Mouse (Mus musculus) stomach, postnatal 0 days (tissue): ENCODE measurements around the gene Nat9. TPM values are rescaled to one million over a fixed set of nuclear protein-coding genes. Genes with fewer than 3 reads are reported as not detected.

Experiments
- ATAC-seq: fragments of 200-750 bp; cut with Nextera tagmentation; 2 replicates; pipeline ENCODE4 v1.8.0; 2017; ENCODE audit not compliant: low FRiP score, low TSS enrichment
- DNase-seq: peaks from one replicate; pipeline ENCODE4 v3.0.0-alpha.2; 2016; ENCODE audit warnings: low spot score
- H3K27ac ChIP-seq: fragments of 300-500 bp; sonication (generic); replicated peaks from 2 replicates; pipeline ENCODE4 v1.5.1; 2014; ENCODE audit warnings: mild to moderate bottlenecking, control low read depth
- H3K27me3 ChIP-seq: fragments of 300-500 bp; sonication (generic); 2 replicates; pipeline ENCODE4 v1.6.1; 2014; ENCODE audit warnings: low read length; ENCODE audit not compliant: control insufficient read depth, insufficient read depth
- H3K36me3 ChIP-seq: fragments of 300-500 bp; sonication (generic); 2 replicates; pipeline ENCODE4 v1.6.1; 2014; ENCODE audit warnings: low read length, mixed read lengths; ENCODE audit not compliant: control insufficient read depth, insufficient read depth
- H3K4me1 ChIP-seq: fragments of 300-500 bp; sonication (generic); replicated peaks from 2 replicates; pipeline ENCODE4 v1.6.1; 2014; ENCODE audit warnings: antibody characterized with exemption; ENCODE audit not compliant: control insufficient read depth, insufficient read depth
- H3K4me2 ChIP-seq: fragments of 300-500 bp; sonication (generic); replicated peaks from 2 replicates; pipeline ENCODE4 v1.6.1; 2014; ENCODE audit warnings: low read depth, mild to moderate bottlenecking, control low read depth, moderate library complexity
- H3K4me3 ChIP-seq: fragments of 300-500 bp; sonication (generic); 2 replicates; pipeline ENCODE4 v1.5.1; 2014; ENCODE audit warnings: low read depth, low read length, control low read depth
- H3K9ac ChIP-seq: fragments of 300-500 bp; sonication (generic); 2 replicates; pipeline ENCODE4 v1.6.1; 2014; ENCODE audit warnings: mild to moderate bottlenecking, low read length, control low read depth, mixed read lengths
- H3K9me3 ChIP-seq: fragments of 300-500 bp; sonication (generic); 2 replicates; pipeline ENCODE4 v1.6.1; 2016; ENCODE audit warnings: low read length; ENCODE audit not compliant: control insufficient read depth
- CTCF ChIP-seq: IDR thresholded peaks from 2 replicates; pipeline ENCODE4 v1.5.1; 2016; ENCODE audit warnings: antibody characterized with exemption, low read depth, mild to moderate bottlenecking, moderate library complexity
- EP300 ChIP-seq: optimal IDR thresholded peaks from 2 replicates; pipeline ENCODE3; 2016; ENCODE audit warnings: antibody characterized with exemption
- WGBS: fragments of 180-500 bp; shearing (Covaris S2); extraction: QIAGEN DNeasy Blood & Tissue Kit; methylation state at CpG from one replicate; pipeline ENCODE4 v1.1.7; 2014; 5-methylcytosine and 5-hydroxymethylcytosine counted together
- polyA plus RNA-seq: library from polyadenylated mRNA; unstranded; fragments of >200 nt; fragmentation: Nextera tagmentation; extraction: Ambion mirVana; gene quantifications from 2 replicates; pipeline ENCODE4 v1.2.1, GENCODE M21; 2015

Gene Nat9
- polyA plus RNA-seq, 1 experiment from 2014 or later: 18.1 TPM

- no peak overlapping the region for H3K27ac ChIP-seq
- H3K9me3 ChIP-seq: no peaks in the 10 kb centered on the region
- H3K4me1 ChIP-seq: peaks cover 3% of the 10 kb centered on the region; the same call in 1 of the 2 replicates
- H3K4me3 ChIP-seq: no peak overlapping the region
- ATAC-seq (no peak), DNase-seq (no peak)
- 65% methylated on average over 14 of the region's 14 CpGs for WGBS
- no peaks in the 10 kb centered on the region for H3K27me3 ChIP-seq
- no peak for TF ChIP-seq EP300
- TF ChIP-seq CTCF: no peak
- no peak overlapping the region for H3K9ac ChIP-seq
- no peak overlapping the region for H3K4me2 ChIP-seq
- H3K36me3 ChIP-seq: no peaks in the 10 kb centered on the region
Observed at GRCm38 (mm10) chr11:115226811-115227491, 39.3 kb upstream of the Nat9 start.

GRCm38 (mm10) chr11:115225301-115225700, 37.6 kb upstream of the Nat9 start:
- Histone ChIP-seq H3K4me3 (no peak overlapping the region), H3K36me3 (no peaks in the 10 kb centered on the region), H3K27ac (no peak overlapping the region), H3K9me3 (no peaks in the 10 kb centered on the region), H3K27me3 (no peaks in the 10 kb centered on the region), H3K4me1 (peaks cover 3% of the 10 kb centered on the region; the same call in 1 of the 2 replicates), H3K4me2 (no peak overlapping the region), H3K9ac (no peak overlapping the region)
- TF ChIP-seq EP300: no peak
- no peak for TF ChIP-seq CTCF
- no peak for ATAC-seq
- DNase-seq: no peak
- WGBS: 89% methylated on average over 6 of the region's 6 CpGs

GRCm38 (mm10) chr11:115224889-115225288, 37.2 kb upstream of the Nat9 start:
- ATAC-seq (peak; percentile 32; the same call in 1 of the 2 replicates), DNase-seq (peak; percentile 53)
- H3K27me3 ChIP-seq: no peaks in the 10 kb centered on the region
- TF ChIP-seq EP300 (no peak), CTCF (peak; percentile 72)
- H3K4me2 ChIP-seq: no peak overlapping the region
- no peak overlapping the region for H3K9ac ChIP-seq
- H3K36me3 ChIP-seq: no peaks in the 10 kb centered on the region
- H3K4me1 ChIP-seq: peaks cover 3% of the 10 kb centered on the region; the same call in 1 of the 2 replicates
- no peaks in the 10 kb centered on the region for H3K9me3 ChIP-seq
- no peak overlapping the region for H3K27ac ChIP-seq
- no peak overlapping the region for H3K4me3 ChIP-seq
- WGBS: 49% methylated on average over 8 of the region's 8 CpGs

- Histone ChIP-seq H3K36me3 (no peaks in the 10 kb centered on the region), H3K9me3 (no peaks in the 10 kb centered on the region), H3K4me1 (peaks cover 3% of the 10 kb centered on the region; the same call in 1 of the 2 replicates), H3K4me2 (no peak overlapping the region), H3K4me3 (no peak overlapping the region), H3K9ac (no peak overlapping the region), H3K27me3 (no peaks in the 10 kb centered on the region), H3K27ac (no peak overlapping the region)
- 73% methylated on average over 6 of the region's 6 CpGs for WGBS
- DNase-seq (no peak), ATAC-seq (no peak)
- no peak for TF ChIP-seq CTCF
- TF ChIP-seq EP300: no peak
Observed at GRCm38 (mm10) chr11:115223877-115224276, 36.2 kb upstream of the Nat9 start.

- Histone ChIP-seq H3K4me1 (peaks cover 3% of the 10 kb centered on the region; the same call in 1 of the 2 replicates), H3K27me3 (no peaks in the 10 kb centered on the region)
Observed at GRCm38 (mm10) chr11:115223451-115223850, 35.8 kb upstream of the Nat9 start.

GRCm38 (mm10) chr11:115222570-115222969, 34.9 kb upstream of the Nat9 start:
- Histone ChIP-seq H3K36me3 (no peaks in the 10 kb centered on the region), H3K4me1 (peaks cover 3% of the 10 kb centered on the region; the same call in 1 of the 2 replicates), H3K4me2 (no peak overlapping the region), H3K9ac (no peak overlapping the region), H3K27me3 (no peaks in the 10 kb centered on the region), H3K27ac (no peak overlapping the region), H3K9me3 (no peaks in the 10 kb centered on the region), H3K4me3 (no peak overlapping the region)
- no peak for TF ChIP-seq EP300
- TF ChIP-seq CTCF: no peak
- ATAC-seq: no peak
- DNase-seq: no peak
- 52% methylated on average over 5 of the region's 5 CpGs for WGBS

More at GRCm38 (mm10) chr11:115223451-115223850, 35.8 kb upstream of the Nat9 start:
- 80% methylated on average over 11 of the region's 11 CpGs for whole genome bisulfite sequencing
- Histone ChIP-seq H3K9me3 (no peaks in the 10 kb centered on the region), H3K27ac (no peak overlapping the region), H3K4me2 (no peak overlapping the region), H3K9ac (no peak overlapping the region), H3K36me3 (no peaks in the 10 kb centered on the region), H3K4me3 (no peak overlapping the region)
- no peak for ATAC-seq
- TF ChIP-seq CTCF: no peak
- TF ChIP-seq EP300: no peak
- DNase-seq: no peak
